7 mouse cellular contexts compared by ENCODE assay signal in genomic region chr11:61854988-61855411, GRCm38 (mm10). TPM values are rescaled to one million over a fixed set of nuclear protein-coding genes. Genes with fewer than 3 reads are reported as not detected.
A peak's percentile ranks its signal among the peaks of the same experiment; 100 is the strongest.
DNase-seq lines count a peak whose midpoint lies in the region; ATAC-seq and TF ChIP-seq lines count a peak whose summit lies in the region.

TSS of gene Ulk2 (minus strand) at chr11:61855073.

- no peaks in the 10 kb centered on the region for H3K9me3 ChIP-seq in intestine, postnatal 0 days (ENCODE audit: control insufficient read depth)
- H3K9me3 ChIP-seq in midbrain, embryonic 12.5 days, result no peaks in the 10 kb centered on the region

- DNase-seq in adrenal gland, postnatal 10 days, result peak; percentile 93
- DNase-seq in embryo, embryonic 9.5 days (ENCODE audit: extremely low spot score), result peak; percentile 92
- DNase-seq in gonadal fat pad, adult 2 months (ENCODE audit: low read depth), result no peak
- DNase-seq in left cerebral cortex, postnatal 4 days, result peak; percentile 88
- DNase-seq in spleen, adult 18-20 months, result peak; percentile 80 to 88

- intact Hi-C loops in left cerebral cortex, postnatal 4 days (cut with DNase I), result no loop called here

- peak within 1 kb of the TSS; percentile 89 for H3K4me2 ChIP-seq in intestine, postnatal 0 days (replicated peaks; ENCODE audit: low read depth)
- H3K4me2 ChIP-seq in midbrain, embryonic 12.5 days (replicated peaks), result peak within 1 kb of the TSS; percentile 71

- H3K36me3 ChIP-seq in intestine, postnatal 0 days (ENCODE audit: control insufficient read depth, insufficient read depth), result no peaks in the 10 kb centered on the region
- H3K36me3 ChIP-seq in midbrain, embryonic 12.5 days, result peaks cover 4% of the 10 kb centered on the region; the same call in 1 of the 2 replicates

- H3K27me3 ChIP-seq in intestine, postnatal 0 days (replicated peaks; ENCODE audit: control insufficient read depth, insufficient read depth, low read length), result no peaks in the 10 kb centered on the region
- no peaks in the 10 kb centered on the region for H3K27me3 ChIP-seq in midbrain, embryonic 12.5 days

- peak within 1 kb of the TSS; percentile 67 for H3K4me3 ChIP-seq in intestine, postnatal 0 days (ENCODE audit: low read depth, low read length)
- H3K4me3 ChIP-seq in midbrain, embryonic 12.5 days, result peak within 1 kb of the TSS; percentile 78

- peak within 1 kb of the TSS; percentile 87 for H3K27ac ChIP-seq in intestine, postnatal 0 days (ENCODE audit: low read depth, low read length)
- peak within 1 kb of the TSS; percentile 91 for H3K27ac ChIP-seq in midbrain, embryonic 12.5 days (replicated peaks)

- H3K9ac ChIP-seq in intestine, postnatal 0 days (ENCODE audit: low read depth, low read length), result peak within 1 kb of the TSS; percentile 95
- peak within 1 kb of the TSS; percentile 95 for H3K9ac ChIP-seq in midbrain, embryonic 12.5 days (replicated peaks)

- 0 out of 2 replicates have a peak, but pooled peaks have one; percentile 24 for TF ChIP-seq CTCF in intestine, postnatal 0 days (IDR thresholded peaks at IDR 0.05; ENCODE audit: low read depth)

- ATAC-seq in intestine, postnatal 0 days, result peak; percentile 90
- peak; percentile 87 for ATAC-seq in midbrain, embryonic 12.5 days (ENCODE audit: low FRiP score, low read depth)

- H3K4me1 ChIP-seq in intestine, postnatal 0 days (replicated peaks; ENCODE audit: control insufficient read depth, insufficient read depth, low read length), result no peaks in the 10 kb centered on the region
- peaks cover 5% of the 10 kb centered on the region; the same call in 1 of the 2 replicates for H3K4me1 ChIP-seq in midbrain, embryonic 12.5 days

- under 1% methylated on average over 57 of the region's 58 CpGs for WGBS in intestine, postnatal 0 days
- WGBS in midbrain, embryonic 12.5 days, result 0% methylated on average over 37 of the region's 58 CpGs

RNA-seq across cellular contexts. Expression of gene Ulk2, which starts in this region (rescaled TPM):
- total RNA-seq in adrenal gland, postnatal 10 days (2021), result 10 to 100 TPM; 35.7 to 36.9 TPM
- polyA plus RNA-seq in gonadal fat pad, adult 2 months (2012; rRNA removed), result 55.6 and 70.1 TPM in 2 replicates
- 5.2 and 5.3 TPM in 2 replicates for polyA plus RNA-seq in intestine, postnatal 0 days (2015; fragmentation: Nextera tagmentation; extraction: Ambion mirVana)
- 100 to 1,000 TPM; 127 to 137 TPM for total RNA-seq in left cerebral cortex, postnatal 4 days (2021)
- polyA plus RNA-seq in midbrain, embryonic 12.5 days (2016; fragmentation: Nextera tagmentation; extraction: Ambion mirVana), result 40.0 and 43.7 TPM in 2 replicates
